Mouse (Mus musculus): ENCODE measurements around the gene Abcc4. TPM values are rescaled to one million over a fixed set of nuclear protein-coding genes. Genes with fewer than 3 reads are reported as not detected.

The Abcc4 gene
- total and polyA plus RNA-seq, 3 experiments, result 10.4 to 28.7 (median 26.5) TPM

GRCm38 (mm10) chr14:118611714-118612113 lies 94.3 kb downstream of the Abcc4 start:
- Histone ChIP-seq H3K79me2 (replicated peaks; ENCODE audit: control insufficient read depth, extremely low read depth, insufficient read depth, poor library complexity, severe bottlenecking) (no peaks in the 10 kb centered on the region), H3K9me3 (replicated peaks; ENCODE audit: low read length) (no peaks in the 10 kb centered on the region), H3K4me1 (ENCODE audit: control insufficient read depth in 1 of 2, insufficient read depth in 2 of 2) (no peaks in the 10 kb centered on the region), H3K36me3 (replicated peaks in 1 of 2; ENCODE audit: control insufficient read depth in 1 of 2, insufficient read depth in 1 of 2, low read length in 1 of 2) (peaks cover 52 to 83% of the 10 kb centered on the region in 2 experiments), H3K27me3 (replicated peaks) (no peaks in the 10 kb centered on the region), H3K4me3 (replicated peaks in 1 of 3; ENCODE audit: low read depth in 2 of 3, low read length in 2 of 3, poor library complexity in 1 of 3) (no peak overlapping the region), H3K27ac (ENCODE audit: insufficient read depth, low read depth) (no peak overlapping the region), H3K9ac (ENCODE audit: insufficient read depth, low read depth) (no peak overlapping the region), H3K4me2 (ENCODE audit: insufficient read depth, low read depth, poor library complexity, severe bottlenecking) (no peak overlapping the region)
- no peak for DNase-seq (ENCODE audit: extremely low read depth)
- TF ChIP-seq USF2 (conservative IDR thresholded peaks at IDR 0.05; ENCODE audit: low read depth, low read length) (no peak), ZKSCAN1 (IDR thresholded peaks at IDR 0.05; ENCODE audit: borderline replicate concordance, low read depth, low read length) (no peak), TBP (conservative IDR thresholded peaks at IDR 0.05; ENCODE audit: low read depth, low read length) (no peak), MAFK (IDR thresholded peaks at IDR 0.05; ENCODE audit: insufficient replicate concordance, low read length) (no peak), POLR2AphosphoS2 (IDR thresholded peaks at IDR 0.05; ENCODE audit: low read depth, low read length) (no peak), RCOR1 (conservative IDR thresholded peaks at IDR 0.05; ENCODE audit: low read depth, low read length) (no peak), SIN3A (IDR thresholded peaks at IDR 0.05; ENCODE audit: low read length) (no peak), CHD2 (IDR thresholded peaks at IDR 0.05; ENCODE audit: low read length) (no peak), MEF2A (IDR thresholded peaks at IDR 0.05; ENCODE audit: borderline replicate concordance, low read depth, low read length) (no peak), HCFC1 (IDR thresholded peaks at IDR 0.05; ENCODE audit: low read depth, low read length) (no peak), EP300 (IDR thresholded peaks at IDR 0.05; ENCODE audit: low read length) (no peak), ETS1 (conservative IDR thresholded peaks at IDR 0.05; ENCODE audit: low read depth, low read length) (no peak), MYC (IDR thresholded peaks at IDR 0.05; ENCODE audit: low read depth, low read length) (no peak), UBTF (IDR thresholded peaks at IDR 0.05; ENCODE audit: low read depth, low read length) (no peak)
- in situ Hi-C loops (cut with MboI; ENCODE audit: low pct_ligation_motif_present, low pct_unique_long_range_greater_than_20kb, low sequenced_read_pairs) (no loop called here), dilution Hi-C loops (cut with MboI; ENCODE audit: extremely low pct_ligation_motif_present, extremely low pct_unique_long_range_greater_than_20kb, low sequenced_read_pairs) (no loop called here)

GRCm38 (mm10) chr14:118610786-118611185 lies 95.2 kb downstream of the Abcc4 start:
- dilution Hi-C loops (cut with MboI; ENCODE audit: extremely low pct_ligation_motif_present, extremely low pct_unique_long_range_greater_than_20kb, low sequenced_read_pairs), result no loop called here
- H3K4me3 ChIP-seq (replicated peaks in 1 of 3; ENCODE audit: low read depth in 2 of 3, low read length in 2 of 3, poor library complexity in 1 of 3), result no peak overlapping the region
- no peak for TF ChIP-seq MAZ (IDR thresholded peaks at IDR 0.05; ENCODE audit: low read depth, low read length)
- no peak for TF ChIP-seq SMC3 (IDR thresholded peaks at IDR 0.05; ENCODE audit: low read depth, low read length)
- no peak for TF ChIP-seq CTCF (conservative IDR thresholded peaks at IDR 0.05 in 1 of 2, IDR thresholded peaks at IDR 0.05 in 1 of 2; ENCODE audit: low read depth in 2 of 2, low read length in 2 of 2)
- no peak for TF ChIP-seq MAX (IDR thresholded peaks at IDR 0.05; ENCODE audit: low read length)
- TF ChIP-seq USF2 (conservative IDR thresholded peaks at IDR 0.05; ENCODE audit: low read depth, low read length), result no peak
- no peak for TF ChIP-seq ETS1 (conservative IDR thresholded peaks at IDR 0.05; ENCODE audit: low read depth, low read length)
- peaks cover 48 to 83% of the 10 kb centered on the region in 2 experiments for H3K36me3 ChIP-seq (replicated peaks in 1 of 2; ENCODE audit: control insufficient read depth in 1 of 2, insufficient read depth in 1 of 2, low read length in 1 of 2)
- no peak overlapping the region for H3K27ac ChIP-seq (ENCODE audit: insufficient read depth, low read depth)
- H3K79me2 ChIP-seq (replicated peaks; ENCODE audit: control insufficient read depth, extremely low read depth, insufficient read depth, poor library complexity, severe bottlenecking), result no peaks in the 10 kb centered on the region
- H3K4me2 ChIP-seq (ENCODE audit: insufficient read depth, low read depth, poor library complexity, severe bottlenecking), result no peak overlapping the region
- no peaks in the 10 kb centered on the region for H3K4me1 ChIP-seq (ENCODE audit: control insufficient read depth in 1 of 2, insufficient read depth in 2 of 2)
- DNase-seq (ENCODE audit: extremely low read depth), result no peak
- no peaks in the 10 kb centered on the region for H3K9me3 ChIP-seq (replicated peaks; ENCODE audit: low read length)
- no peaks in the 10 kb centered on the region for H3K27me3 ChIP-seq (replicated peaks)
- in situ Hi-C loops (cut with MboI; ENCODE audit: low pct_ligation_motif_present, low pct_unique_long_range_greater_than_20kb, low sequenced_read_pairs), result no loop called here
- H3K9ac ChIP-seq (ENCODE audit: insufficient read depth, low read depth), result no peak overlapping the region
